Mouse (Mus musculus) limb, embryonic 11.5 days (tissue): ENCODE data around the gene Rab11fip3. TPM values are rescaled to one million over a fixed set of nuclear protein-coding genes. Genes with fewer than 3 reads are reported as not detected.

Experiments used
- ATAC-seq: fragments of 200-750 bp; cut with Nextera tagmentation; 2 replicates; pipeline ENCODE4 v1.8.0; 2017; ENCODE audit warnings: low read depth; ENCODE audit not compliant: insufficient number of reproducible peaks, low FRiP score, low TSS enrichment
- DNase-seq: peaks from one replicate; pipeline ENCODE4 v3.0.0-alpha.2; 2015; ENCODE audit warnings: low spot score
- H3K27ac ChIP-seq: fragments of 300-500 bp; sonication (generic); replicated peaks from 2 replicates; pipeline ENCODE4 v1.5.1; 2014; ENCODE audit warnings: low read depth, mild to moderate bottlenecking, low read length
- H3K27me3 ChIP-seq: fragments of 300-500 bp; sonication (generic); 2 replicates; pipeline ENCODE4 v1.6.1; 2014; ENCODE audit warnings: mild to moderate bottlenecking, low read length, mixed read lengths; ENCODE audit not compliant: control insufficient read depth, insufficient read depth
- H3K36me3 ChIP-seq: fragments of 300-500 bp; sonication (generic); 2 replicates; pipeline ENCODE4 v1.6.1; 2014; ENCODE audit warnings: mild to moderate bottlenecking, low read length, moderate library complexity, mixed read lengths; ENCODE audit not compliant: control insufficient read depth, insufficient read depth
- H3K4me1 ChIP-seq: fragments of 300-500 bp; sonication (generic); 2 replicates; pipeline ENCODE4 v1.6.1; 2014; ENCODE audit warnings: low read length, mixed read lengths; ENCODE audit not compliant: control insufficient read depth, insufficient read depth
- H3K4me2 ChIP-seq: fragments of 300-500 bp; sonication (generic); 2 replicates; pipeline ENCODE4 v1.6.1; 2014; ENCODE audit warnings: low read depth, mild to moderate bottlenecking, moderate library complexity; ENCODE audit not compliant: severe bottlenecking
- H3K4me3 ChIP-seq: fragments of 300-500 bp; sonication (generic); 2 replicates; pipeline ENCODE4 v1.5.1; 2014; ENCODE audit warnings: low read depth, low read length
- H3K9ac ChIP-seq: fragments of 300-500 bp; sonication (generic); 2 replicates; pipeline ENCODE4 v1.6.1; 2014; ENCODE audit warnings: mild to moderate bottlenecking, low read length
- H3K9me3 ChIP-seq: fragments of 300-500 bp; sonication (generic); 2 replicates; pipeline ENCODE4 v1.6.1; 2016; ENCODE audit warnings: low read length; ENCODE audit not compliant: control insufficient read depth
- WGBS: fragments of 180-500 bp; shearing (Covaris S2); extraction: QIAGEN DNeasy Blood & Tissue Kit; methylation state at CpG from one replicate; pipeline ENCODE4 v1.1.7; 2014; 5-methylcytosine and 5-hydroxymethylcytosine counted together
- polyA plus RNA-seq: library from polyadenylated mRNA; unstranded; fragments of >200 nt; fragmentation: Nextera tagmentation; extraction: Ambion mirVana; gene quantifications from 2 replicates; pipeline ENCODE4 v1.2.1, GENCODE M21; 2014

Gene Rab11fip3
- polyA plus RNA-seq, 1 experiment from 2014 or later: 15.9 TPM

- H3K9me3 ChIP-seq: no peaks in the 10 kb centered on the region
- H3K4me2 ChIP-seq: no peak overlapping the region
- no peak for DNase-seq
- H3K4me1 ChIP-seq: no peaks in the 10 kb centered on the region
- H3K27me3 ChIP-seq: no peaks in the 10 kb centered on the region
- no peak overlapping the region for H3K27ac ChIP-seq
- WGBS: 83% methylated on average over 10 of the region's 10 CpGs
- no peak; the same call in 1 of the 2 replicates for ATAC-seq
- no peak overlapping the region for H3K9ac ChIP-seq
- peaks cover 5% of the 10 kb centered on the region; the same call in 1 of the 2 replicates for H3K36me3 ChIP-seq
- H3K4me3 ChIP-seq: no peak overlapping the region
Observed at GRCm38 (mm10) chr17:26005731-26006450, 63.5 kb downstream of the Rab11fip3 start.

GRCm38 (mm10) chr17:26004711-26005110 lies 64.6 kb downstream of the Rab11fip3 start:
- DNase-seq: no peak
- ATAC-seq: no peak
- no peaks in the 10 kb centered on the region for H3K9me3 ChIP-seq
- H3K36me3 ChIP-seq: peaks cover 5% of the 10 kb centered on the region; the same call in 1 of the 2 replicates
- no peak overlapping the region for H3K4me3 ChIP-seq
- H3K27me3 ChIP-seq: no peaks in the 10 kb centered on the region
- WGBS: 90% methylated on average over 15 of the region's 15 CpGs
- no peak overlapping the region for H3K9ac ChIP-seq
- H3K27ac ChIP-seq: no peak overlapping the region
- H3K4me2 ChIP-seq: no peak overlapping the region
- H3K4me1 ChIP-seq: no peaks in the 10 kb centered on the region

GRCm38 (mm10) chr17:26003864-26004263 lies 65.5 kb downstream of the Rab11fip3 start:
- Histone ChIP-seq H3K9ac (no peak overlapping the region), H3K4me2 (no peak overlapping the region), H3K9me3 (no peaks in the 10 kb centered on the region), H3K36me3 (peaks cover 5% of the 10 kb centered on the region; the same call in 1 of the 2 replicates), H3K4me1 (no peaks in the 10 kb centered on the region), H3K27me3 (no peaks in the 10 kb centered on the region), H3K27ac (no peak overlapping the region), H3K4me3 (no peak overlapping the region)
- 95% methylated on average over 2 of the region's 2 CpGs for WGBS
- DNase-seq (no peak), ATAC-seq (no peak)

- WGBS: 92% methylated on average over 11 of the region's 11 CpGs
- no peak overlapping the region for H3K4me3 ChIP-seq
- H3K36me3 ChIP-seq: no peaks in the 10 kb centered on the region; the same call in 1 of the 2 replicates
- DNase-seq (no peak), ATAC-seq (no peak)
- H3K9me3 ChIP-seq: no peaks in the 10 kb centered on the region
- no peak overlapping the region for H3K9ac ChIP-seq
- H3K4me1 ChIP-seq: no peaks in the 10 kb centered on the region
- no peak overlapping the region for H3K4me2 ChIP-seq
- no peak overlapping the region for H3K27ac ChIP-seq
- H3K27me3 ChIP-seq: no peaks in the 10 kb centered on the region
Observed at GRCm38 (mm10) chr17:25998425-25998824, 70.9 kb downstream of the Rab11fip3 start.

- Histone ChIP-seq H3K9ac (no peak overlapping the region), H3K4me3 (no peak overlapping the region), H3K4me1 (no peaks in the 10 kb centered on the region), H3K4me2 (no peak overlapping the region), H3K9me3 (no peaks in the 10 kb centered on the region), H3K36me3 (peaks cover 11% of the 10 kb centered on the region; the same call in 1 of the 2 replicates), H3K27me3 (no peaks in the 10 kb centered on the region), H3K27ac (no peak overlapping the region)
- no peak for ATAC-seq
- 89% methylated on average over 3 of the region's 3 CpGs for WGBS
- DNase-seq: no peak
Observed at GRCm38 (mm10) chr17:25993489-25993888, 75.9 kb downstream of the Rab11fip3 start.

- no peaks in the 10 kb centered on the region for H3K4me1 ChIP-seq
- H3K4me2 ChIP-seq: no peak overlapping the region
- peaks cover 11% of the 10 kb centered on the region; the same call in 1 of the 2 replicates for H3K36me3 ChIP-seq
- ATAC-seq: no peak
- H3K27me3 ChIP-seq: no peaks in the 10 kb centered on the region
- no peak overlapping the region for H3K27ac ChIP-seq
- no peak overlapping the region for H3K9ac ChIP-seq
- WGBS: 92% methylated on average over 4 of the region's 4 CpGs
- H3K9me3 ChIP-seq: no peaks in the 10 kb centered on the region
- no peak for DNase-seq
- H3K4me3 ChIP-seq: no peak overlapping the region
Observed at GRCm38 (mm10) chr17:25992274-25992673, 77.1 kb downstream of the Rab11fip3 start.

GRCm38 (mm10) chr17:25990331-25990730 lies 79.0 kb downstream of the Rab11fip3 start:
- Histone ChIP-seq H3K4me2 (no peak overlapping the region), H3K9me3 (no peaks in the 10 kb centered on the region), H3K4me3 (no peak overlapping the region), H3K27me3 (no peaks in the 10 kb centered on the region), H3K27ac (no peak overlapping the region), H3K36me3 (peaks cover 11% of the 10 kb centered on the region; the same call in 1 of the 2 replicates), H3K9ac (no peak overlapping the region), H3K4me1 (no peaks in the 10 kb centered on the region)
- no peak for DNase-seq
- ATAC-seq: no peak
- 89% methylated on average over 5 of the region's 5 CpGs for WGBS

- under 1% methylated on average over 86 of the region's 91 CpGs for WGBS
- H3K27ac ChIP-seq: peak within 1 kb of the TSS; percentile 57; the same call in 1 of the 2 replicates
Observed at GRCm38 (mm10) chr17:25985306-25986294, 83.8 kb downstream of the Rab11fip3 start, which contains the start of gene Capn15. Gene Capn15 (minus strand): TSS chr17:25985796.

More at GRCm38 (mm10) chr17:25985306-25986294, 83.8 kb downstream of the Rab11fip3 start, which contains the start of gene Capn15:
- Histone ChIP-seq H3K9me3 (no peaks in the 10 kb centered on the region), H3K9ac (peak within 1 kb of the TSS; percentile 92), H3K36me3 (peaks cover 4% of the 10 kb centered on the region; the same call in 1 of the 2 replicates), H3K4me3 (peak within 1 kb of the TSS; percentile 86), H3K4me1 (peaks cover 6% of the 10 kb centered on the region), H3K4me2 (peak within 1 kb of the TSS; percentile 71), H3K27me3 (no peaks in the 10 kb centered on the region)
- peak; percentile 95 for DNase-seq
- ATAC-seq: peak; percentile 99
